Mouse (Mus musculus) monocyte, adult 2 months (primary cell): ENCODE results near the gene Ada.
A peak's percentile ranks its signal among the peaks of the same experiment; 100 is the strongest.

Experiments used
- DNase-seq, 2 experiments: peaks; one replicate each; pipeline ENCODE4 v3.0.0; 2022; ENCODE audit warnings: low spot score in 2 of 2, low read depth in 1 of 2

The Ada gene

GRCm38 (mm10) chr2:163735163-163735562 is 14.9 kb downstream of the Ada start:
- no peak for DNase-seq

GRCm38 (mm10) chr2:163732021-163732420 is 18.0 kb downstream of the Ada start:
- no peak for DNase-seq

GRCm38 (mm10) chr2:163728300-163728699 is 21.7 kb downstream of the Ada start:
- DNase-seq, result no peak

- no peak for DNase-seq
These were observed 23.2 kb downstream of the Ada start for GRCm38 (mm10) chr2:163726766-163727393.

- no peak for DNase-seq
These were observed 27.5 kb downstream of the Ada start for GRCm38 (mm10) chr2:163722550-163722949.

GRCm38 (mm10) chr2:163719616-163720015 is 30.4 kb downstream of the Ada start:
- DNase-seq, result no peak

GRCm38 (mm10) chr2:163718951-163719603 is 31.0 kb downstream of the Ada start:
- peak; percentile 72 to 73 for DNase-seq

- no peak for DNase-seq
These were observed 31.5 kb downstream of the Ada start for GRCm38 (mm10) chr2:163718526-163718925.

GRCm38 (mm10) chr2:163716853-163717252 is 33.2 kb downstream of the Ada start:
- no peak for DNase-seq

- no peak for DNase-seq
These were observed 33.6 kb downstream of the Ada start for GRCm38 (mm10) chr2:163716448-163716847.

- DNase-seq, result no peak
These were observed 36.7 kb downstream of the Ada start for GRCm38 (mm10) chr2:163713340-163713739.

- no peak for DNase-seq
These were observed 37.2 kb downstream of the Ada start for GRCm38 (mm10) chr2:163712874-163713273.

GRCm38 (mm10) chr2:163712473-163712872 is 37.6 kb downstream of the Ada start:
- no peak for DNase-seq

- no peak for DNase-seq
These were observed 38.6 kb downstream of the Ada start for GRCm38 (mm10) chr2:163711368-163711868.

GRCm38 (mm10) chr2:163710606-163711159 is 39.4 kb downstream of the Ada start:
- DNase-seq, result no peak

- DNase-seq, result no peak
These were observed 40.0 kb downstream of the Ada start for GRCm38 (mm10) chr2:163710000-163710399.

- no peak for DNase-seq
These were observed 41.2 kb downstream of the Ada start for GRCm38 (mm10) chr2:163708763-163709250.

GRCm38 (mm10) chr2:163708321-163708720 is 41.7 kb downstream of the Ada start:
- no peak for DNase-seq

- no peak for DNase-seq
These were observed 46.3 kb downstream of the Ada start for GRCm38 (mm10) chr2:163703599-163704260.

- DNase-seq, result peak in 1 of 2 experiments; percentile 16
These were observed 47.1 kb downstream of the Ada start for GRCm38 (mm10) chr2:163702921-163703320.

- no peak for DNase-seq
These were observed 47.6 kb downstream of the Ada start for GRCm38 (mm10) chr2:163702431-163702830.
